Mouse (Mus musculus): ENCODE measurements at regions not wholly inside any gene's neighbourhood (a gene's known extent, or its start where the extent isn't known, plus 50 kb on each side); places are given as distances from the start of the nearest gene placed in this dataset.
A peak's percentile ranks its signal among the peaks of the same experiment; 100 is the strongest.

- no peak for ATAC-seq (ENCODE audit: low FRiP score, low read depth)
- Histone ChIP-seq H3K27me3 (no peaks in the 10 kb centered on the region), H3K4me3 (no peak overlapping the region), H3K4me2 (replicated peaks) (no peak overlapping the region), H3K9ac (no peak overlapping the region), H3K9me3 (no peaks in the 10 kb centered on the region), H3K4me1 (no peaks in the 10 kb centered on the region), H3K36me3 (no peaks in the 10 kb centered on the region), H3K27ac (no peak overlapping the region)
- WGBS, result 72% methylated on average over 5 of the region's 5 CpGs
Measured at GRCm38 (mm10) chr9:41566496-41566895, 405.0 kb upstream of the Ubash3b start.

GRCm38 (mm10) chr9:41565784-41566183 lies 404.3 kb upstream of the Ubash3b start:
- Histone ChIP-seq H3K36me3 (no peaks in the 10 kb centered on the region), H3K4me3 (no peak overlapping the region), H3K4me2 (replicated peaks) (no peak overlapping the region), H3K27ac (no peak overlapping the region), H3K4me1 (no peaks in the 10 kb centered on the region), H3K27me3 (no peaks in the 10 kb centered on the region), H3K9ac (no peak overlapping the region), H3K9me3 (no peaks in the 10 kb centered on the region)
- 69% methylated on average over 7 of the region's 7 CpGs for WGBS
- no peak for ATAC-seq (ENCODE audit: low FRiP score, low read depth)

- no peaks in the 10 kb centered on the region for H3K9me3 ChIP-seq
- no peaks in the 10 kb centered on the region for H3K27me3 ChIP-seq
- no peak overlapping the region for H3K4me3 ChIP-seq
- H3K36me3 ChIP-seq, result no peaks in the 10 kb centered on the region
- no peak overlapping the region for H3K9ac ChIP-seq
- H3K4me2 ChIP-seq (replicated peaks), result no peak overlapping the region
- no peak for ATAC-seq (ENCODE audit: low FRiP score, low read depth)
- WGBS, result 89% methylated on average over 2 of the region's 2 CpGs
- H3K27ac ChIP-seq, result no peak overlapping the region
- no peaks in the 10 kb centered on the region for H3K4me1 ChIP-seq
Measured at GRCm38 (mm10) chr9:41563376-41563775, 401.9 kb upstream of the Ubash3b start.

GRCm38 (mm10) chr9:41558456-41558855 lies 397.0 kb upstream of the Ubash3b start:
- no peaks in the 10 kb centered on the region for H3K9me3 ChIP-seq

GRCm38 (mm10) chr9:41556888-41557287 lies 395.4 kb upstream of the Ubash3b start:
- WGBS, result 89% methylated on average over 4 of the region's 4 CpGs
- Histone ChIP-seq H3K36me3 (no peaks in the 10 kb centered on the region), H3K9ac (no peak overlapping the region), H3K4me3 (no peak overlapping the region), H3K27ac (no peak overlapping the region), H3K4me1 (no peaks in the 10 kb centered on the region), H3K9me3 (no peaks in the 10 kb centered on the region), H3K27me3 (no peaks in the 10 kb centered on the region), H3K4me2 (replicated peaks) (no peak overlapping the region)
- no peak for ATAC-seq (ENCODE audit: low FRiP score, low read depth)

More at GRCm38 (mm10) chr9:41558456-41558855, 397.0 kb upstream of the Ubash3b start:
- no peak overlapping the region for H3K9ac ChIP-seq
- H3K27ac ChIP-seq, result no peak overlapping the region
- WGBS, result 94% methylated on average over 3 of the region's 3 CpGs
- H3K27me3 ChIP-seq, result no peaks in the 10 kb centered on the region
- no peaks in the 10 kb centered on the region for H3K4me1 ChIP-seq
- H3K36me3 ChIP-seq, result no peaks in the 10 kb centered on the region
- ATAC-seq (ENCODE audit: low FRiP score, low read depth), result no peak
- no peak overlapping the region for H3K4me2 ChIP-seq (replicated peaks)
- H3K4me3 ChIP-seq, result no peak overlapping the region

GRCm38 (mm10) chr9:41545776-41546175 lies 384.3 kb upstream of the Ubash3b start:
- H3K27ac ChIP-seq, result no peak overlapping the region
- 77% methylated on average over 1 of the region's 1 CpGs for WGBS
- no peak overlapping the region for H3K4me3 ChIP-seq
- no peaks in the 10 kb centered on the region for H3K9me3 ChIP-seq
- no peak for ATAC-seq (ENCODE audit: low FRiP score, low read depth)
- no peaks in the 10 kb centered on the region for H3K27me3 ChIP-seq
- no peaks in the 10 kb centered on the region for H3K36me3 ChIP-seq
- no peaks in the 10 kb centered on the region for H3K4me1 ChIP-seq
- H3K9ac ChIP-seq, result no peak overlapping the region
- no peak overlapping the region for H3K4me2 ChIP-seq (replicated peaks)

- no peak overlapping the region for H3K4me3 ChIP-seq
- no peaks in the 10 kb centered on the region for H3K27me3 ChIP-seq
- no peak overlapping the region for H3K27ac ChIP-seq
- ATAC-seq (ENCODE audit: low FRiP score, low read depth), result no peak
- H3K36me3 ChIP-seq, result no peaks in the 10 kb centered on the region
- H3K4me2 ChIP-seq (replicated peaks), result no peak overlapping the region
- no peaks in the 10 kb centered on the region for H3K9me3 ChIP-seq
- H3K4me1 ChIP-seq, result no peaks in the 10 kb centered on the region
- no peak overlapping the region for H3K9ac ChIP-seq
- 63% methylated on average over 5 of the region's 5 CpGs for WGBS
Measured at GRCm38 (mm10) chr9:41542511-41542910, 381.0 kb upstream of the Ubash3b start.

GRCm38 (mm10) chr9:41541327-41541726 lies 379.8 kb upstream of the Ubash3b start:
- H3K4me3 ChIP-seq, result no peak overlapping the region
- H3K4me2 ChIP-seq (replicated peaks), result no peak overlapping the region
- H3K27ac ChIP-seq, result no peak overlapping the region
- 81% methylated on average over 6 of the region's 6 CpGs for WGBS
- H3K36me3 ChIP-seq, result no peaks in the 10 kb centered on the region
- no peak for ATAC-seq (ENCODE audit: low FRiP score, low read depth)
- H3K9ac ChIP-seq, result no peak overlapping the region
- H3K27me3 ChIP-seq, result no peaks in the 10 kb centered on the region
- H3K4me1 ChIP-seq, result no peaks in the 10 kb centered on the region
- H3K9me3 ChIP-seq, result no peaks in the 10 kb centered on the region

GRCm38 (mm10) chr9:41532786-41533185 lies 371.3 kb upstream of the Ubash3b start:
- WGBS, result 55% methylated on average over 3 of the region's 3 CpGs
- Histone ChIP-seq H3K27ac (peak overlapping the region; percentile 3; the same call in 1 of the 2 replicates), H3K9ac (no peak overlapping the region), H3K27me3 (no peaks in the 10 kb centered on the region), H3K9me3 (no peaks in the 10 kb centered on the region), H3K4me1 (peaks cover 19% of the 10 kb centered on the region), H3K4me2 (replicated peaks) (no peak overlapping the region), H3K4me3 (no peak overlapping the region), H3K36me3 (peaks cover 3% of the 10 kb centered on the region; the same call in 1 of the 2 replicates)
- no peak for ATAC-seq (ENCODE audit: low FRiP score, low read depth)

- Histone ChIP-seq H3K9me3 (no peaks in the 10 kb centered on the region), H3K27me3 (no peaks in the 10 kb centered on the region), H3K36me3 (peaks cover 3% of the 10 kb centered on the region; the same call in 1 of the 2 replicates), H3K4me3 (no peak overlapping the region), H3K27ac (0 out of 2 replicates have a peak overlapping the region, but pooled peaks have one; percentile 3), H3K9ac (no peak overlapping the region), H3K4me2 (replicated peaks) (no peak overlapping the region), H3K4me1 (peaks cover 19% of the 10 kb centered on the region)
- no peak for ATAC-seq (ENCODE audit: low FRiP score, low read depth)
- 60% methylated on average over 7 of the region's 7 CpGs for WGBS
Measured at GRCm38 (mm10) chr9:41532290-41532689, 370.8 kb upstream of the Ubash3b start.

- Histone ChIP-seq H3K27ac (no peak overlapping the region), H3K9me3 (no peaks in the 10 kb centered on the region), H3K27me3 (no peaks in the 10 kb centered on the region), H3K4me3 (no peak overlapping the region), H3K4me1 (peaks cover 22% of the 10 kb centered on the region), H3K36me3 (peaks cover 3% of the 10 kb centered on the region; the same call in 1 of the 2 replicates), H3K9ac (no peak overlapping the region), H3K4me2 (replicated peaks) (no peak overlapping the region)
- WGBS, result 69% methylated on average over 6 of the region's 6 CpGs
- ATAC-seq (ENCODE audit: low FRiP score, low read depth), result no peak
Measured at GRCm38 (mm10) chr9:41531596-41531995, 370.1 kb upstream of the Ubash3b start.

- 64% methylated on average over 8 of the region's 8 CpGs for WGBS
- Histone ChIP-seq H3K4me3 (no peak overlapping the region), H3K36me3 (peaks cover 9% of the 10 kb centered on the region; the same call in 1 of the 2 replicates), H3K27ac (peak overlapping the region; percentile 44; the same call in 1 of the 2 replicates), H3K27me3 (no peaks in the 10 kb centered on the region), H3K9me3 (no peaks in the 10 kb centered on the region), H3K4me1 (peaks cover 25% of the 10 kb centered on the region), H3K9ac (no peak overlapping the region; the same call in 1 of the 2 replicates), H3K4me2 (replicated peaks) (no peak overlapping the region)
- no peak for ATAC-seq (ENCODE audit: low FRiP score, low read depth)
Measured at GRCm38 (mm10) chr9:41526126-41526525, 364.6 kb upstream of the Ubash3b start.

GRCm38 (mm10) chr9:41525534-41525933 lies 364.0 kb upstream of the Ubash3b start:
- WGBS, result 53% methylated on average over 1 of the region's 1 CpGs
- H3K9ac ChIP-seq, result no peak overlapping the region; the same call in 1 of the 2 replicates

More at GRCm38 (mm10) chr9:41525534-41525933, 364.0 kb upstream of the Ubash3b start:
- no peak for ATAC-seq (ENCODE audit: low FRiP score, low read depth)
- Histone ChIP-seq H3K4me3 (no peak overlapping the region), H3K9me3 (no peaks in the 10 kb centered on the region), H3K36me3 (peaks cover 9% of the 10 kb centered on the region; the same call in 1 of the 2 replicates), H3K27ac (peak overlapping the region; percentile 44; the same call in 1 of the 2 replicates), H3K4me2 (replicated peaks) (no peak overlapping the region), H3K27me3 (no peaks in the 10 kb centered on the region), H3K4me1 (peaks cover 25% of the 10 kb centered on the region)
